Mouse (Mus musculus): ENCODE data around the gene Hoxd11.

Gene Hoxd11

GRCm38 (mm10) chr2:74724244-74725015 lies 45.1 kb downstream of the Hoxd11 start:
- intact Hi-C loops (cut with DNase I), result no loop called here

GRCm38 (mm10) chr2:74725171-74725570 lies 45.8 kb downstream of the Hoxd11 start:
- intact Hi-C loops (cut with DNase I), result no loop called here

GRCm38 (mm10) chr2:74726551-74726950 lies 47.2 kb downstream of the Hoxd11 start, which contains the start of gene Gm28230:
TSS of gene Gm28230 (plus strand) at chr2:74726728.
- intact Hi-C loops (cut with DNase I), result no loop called here

GRCm38 (mm10) chr2:74726973-74727639 lies 47.7 kb downstream of the Hoxd11 start:
- intact Hi-C loops (cut with DNase I), result no loop called here

GRCm38 (mm10) chr2:74727640-74728302 lies 48.4 kb downstream of the Hoxd11 start:
- intact Hi-C loops (cut with DNase I), result no loop called here

GRCm38 (mm10) chr2:74728303-74728680 lies 48.9 kb downstream of the Hoxd11 start:
- intact Hi-C loops (cut with DNase I), result no loop called here

GRCm38 (mm10) chr2:74730331-74730730 lies 51.0 kb downstream of the Hoxd11 start:
- intact Hi-C loops (cut with DNase I), result no loop called here

- intact Hi-C loops (cut with DNase I), result no loop called here
These were observed 51.7 kb downstream of the Hoxd11 start for GRCm38 (mm10) chr2:74731055-74731454.

- intact Hi-C loops (cut with DNase I), result no loop called here
These were observed 52.6 kb downstream of the Hoxd11 start for GRCm38 (mm10) chr2:74731799-74732512.

- intact Hi-C loops (cut with DNase I), result no loop called here
These were observed 53.4 kb downstream of the Hoxd11 start for GRCm38 (mm10) chr2:74732513-74733316.

- intact Hi-C loops (cut with DNase I), result no loop called here
These were observed 53.9 kb downstream of the Hoxd11 start for GRCm38 (mm10) chr2:74733317-74733661.

- intact Hi-C loops (cut with DNase I), result no loop called here
These were observed 54.4 kb downstream of the Hoxd11 start for GRCm38 (mm10) chr2:74733765-74734164.

GRCm38 (mm10) chr2:74734451-74734850 lies 55.1 kb downstream of the Hoxd11 start:
- intact Hi-C loops (cut with DNase I), result no loop called here

- intact Hi-C loops (cut with DNase I), result no loop called here
These were observed 55.8 kb downstream of the Hoxd11 start for GRCm38 (mm10) chr2:74734996-74735811.

GRCm38 (mm10) chr2:74735851-74736687 lies 56.7 kb downstream of the Hoxd11 start:
- intact Hi-C loops (cut with DNase I), result no loop called here

Data from adrenal gland (tissue).